Mouse (Mus musculus): Measurements from ENCODE around the gene Nup133.

Nup133 gene

DNA sequence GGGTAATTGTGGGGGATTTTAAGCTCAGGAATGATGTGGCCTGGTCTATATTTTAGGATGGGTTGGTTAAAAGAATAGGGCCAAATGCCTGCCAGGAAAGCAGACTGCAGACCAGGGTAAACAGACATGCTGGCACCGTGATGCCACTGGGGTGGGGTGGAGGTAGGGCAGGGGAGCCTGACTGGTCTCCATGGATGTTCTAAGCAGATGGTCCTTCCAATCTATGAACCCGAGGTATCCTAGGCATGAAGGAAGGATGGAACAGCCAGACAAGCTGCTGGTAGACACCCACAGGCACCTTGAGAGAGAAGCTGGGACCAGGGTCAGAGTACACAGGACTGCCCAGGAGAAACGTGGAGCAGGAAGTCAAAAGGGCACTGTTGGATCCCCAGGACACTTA is 101.5 kb downstream of the Nup133 start:
- in situ Hi-C loops (cut with MboI) = no loop called here

Measured in mature B cell (primary cell).